Mouse (Mus musculus) layer of hippocampus, postnatal 14 days (tissue): ENCODE data around the gene Iars. TPM values are rescaled to one million over a fixed set of nuclear protein-coding genes. Genes with fewer than 3 reads are reported as not detected.

Experiments
- DNase-seq, 2 experiments: peaks; one replicate each; pipeline ENCODE4 v3.0.0; 2021 to 2022; ENCODE audit warnings: low spot score in 2 of 2, mixed read lengths in 1 of 2
- long read RNA-seq, 2 experiments: library from polyadenylated mRNA; stranded (forward); transcript quantifications; one replicate each; pipeline ENCODE4 v2.0.0; 2021
- total RNA-seq, 2 experiments: library from RNA; stranded (reverse); gene quantifications; 2 replicates each; pipeline ENCODE4 v1.2.3; 2021

Gene Iars
- total RNA-seq = 10 to 100 TPM; 63.7 to 66.7 TPM
- long read RNA-seq, experiment 1, full-length matches to known transcripts = 22 of 27 reads
- long read RNA-seq, experiment 1, partial matches to known transcripts = 2 of 27 reads
- long read RNA-seq, experiment 1, other reads (novel, unspliced or antisense) = 3 of 27 reads
- long read RNA-seq, experiment 2, full-length matches to known transcripts = 11 of 28 reads
- long read RNA-seq, experiment 2, partial matches to known transcripts = 12 of 28 reads
- long read RNA-seq, experiment 2, other reads (novel, unspliced or antisense) = 5 of 28 reads

GRCm38 (mm10) chr13:49681351-49682232 is at the start of gene Iars:
Gene Iars (plus strand): TSS chr13:49682100.
- DNase-seq = peak; percentile 99

GRCm38 (mm10) chr13:49639965-49640364 is 41.9 kb upstream of the Iars start:
- DNase-seq = no peak

- no peak for DNase-seq
Observed at GRCm38 (mm10) chr13:49642650-49643049, 39.2 kb upstream of the Iars start.

DNA sequence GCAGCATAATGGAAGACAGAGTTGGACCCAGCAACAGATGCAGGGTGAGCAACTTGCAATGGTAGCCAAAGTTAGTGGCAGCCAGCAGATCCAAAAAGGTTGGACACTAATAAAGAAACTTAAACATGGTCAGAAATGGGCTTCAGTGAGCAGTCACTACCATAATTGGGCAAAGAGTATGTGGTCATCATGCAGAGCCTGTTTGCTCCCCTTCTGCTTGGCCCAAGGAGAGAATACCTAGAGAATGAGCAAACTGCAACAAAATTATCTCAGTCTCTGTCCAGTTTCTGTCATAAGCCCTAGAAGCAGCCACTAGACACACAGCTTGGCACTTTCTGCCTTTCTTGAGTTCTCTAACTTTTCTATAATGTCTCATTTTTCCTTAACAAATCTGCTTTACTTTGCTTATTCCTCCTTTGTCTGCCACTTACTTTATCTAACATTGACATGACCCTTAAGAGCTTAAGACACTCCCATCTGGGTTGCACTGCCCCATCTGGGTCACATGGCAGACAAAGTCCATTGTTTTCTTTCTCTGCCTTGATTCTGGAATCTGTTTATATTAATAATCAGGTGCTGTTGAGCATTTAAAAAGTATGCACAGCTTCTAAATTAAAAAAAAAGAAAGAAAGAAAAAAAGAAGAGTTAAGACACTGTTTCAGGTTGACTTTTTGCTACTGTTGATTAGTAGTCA is 38.1 kb upstream of the Iars start:
- no peak for DNase-seq

DNA sequence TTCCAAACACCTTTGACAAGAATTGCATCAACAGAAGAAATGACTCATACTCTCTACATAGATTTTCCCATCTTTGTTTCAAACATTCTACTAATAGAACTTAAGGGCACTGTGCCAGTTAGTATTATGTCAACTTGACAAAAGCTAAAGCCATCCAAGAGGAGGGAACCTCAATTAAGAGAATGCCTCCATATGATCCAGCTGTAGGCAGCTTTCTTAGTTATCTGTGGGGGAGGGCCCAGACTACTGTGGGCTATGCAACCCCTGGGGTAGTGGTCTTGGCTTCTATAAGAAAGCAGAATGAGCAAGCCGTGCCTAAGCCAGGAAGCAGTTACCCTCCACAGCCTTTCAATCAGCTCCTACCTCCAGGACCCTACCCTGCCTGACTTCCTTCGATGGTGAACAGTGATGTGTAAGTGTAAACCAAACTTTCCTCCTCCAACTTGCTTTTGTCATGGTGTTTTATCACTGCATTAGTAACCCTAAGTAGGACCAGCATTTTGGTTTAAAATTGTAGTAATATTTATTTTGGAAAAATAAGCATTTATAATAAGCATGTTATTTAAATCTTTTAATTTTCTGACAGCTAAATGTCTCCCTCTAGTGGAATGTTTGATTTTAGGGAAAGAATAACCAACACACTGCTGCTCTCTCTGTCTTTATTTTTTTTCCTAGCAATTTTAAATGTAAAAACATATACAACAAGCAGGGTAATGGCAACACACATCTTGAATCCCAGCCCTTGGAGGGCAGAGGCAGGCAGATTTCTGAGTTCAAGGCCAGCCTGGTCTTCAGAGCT is 37.0 kb upstream of the Iars start:
- peak in 1 of 2 experiments; percentile 56 for DNase-seq

GRCm38 (mm10) chr13:49646019-49646418 is 35.9 kb upstream of the Iars start:
- DNase-seq = no peak

- no peak for DNase-seq
Observed at GRCm38 (mm10) chr13:49651136-49651535, 30.8 kb upstream of the Iars start.

- no peak for DNase-seq
Observed at GRCm38 (mm10) chr13:49651781-49652351, 30.0 kb upstream of the Iars start.

DNA sequence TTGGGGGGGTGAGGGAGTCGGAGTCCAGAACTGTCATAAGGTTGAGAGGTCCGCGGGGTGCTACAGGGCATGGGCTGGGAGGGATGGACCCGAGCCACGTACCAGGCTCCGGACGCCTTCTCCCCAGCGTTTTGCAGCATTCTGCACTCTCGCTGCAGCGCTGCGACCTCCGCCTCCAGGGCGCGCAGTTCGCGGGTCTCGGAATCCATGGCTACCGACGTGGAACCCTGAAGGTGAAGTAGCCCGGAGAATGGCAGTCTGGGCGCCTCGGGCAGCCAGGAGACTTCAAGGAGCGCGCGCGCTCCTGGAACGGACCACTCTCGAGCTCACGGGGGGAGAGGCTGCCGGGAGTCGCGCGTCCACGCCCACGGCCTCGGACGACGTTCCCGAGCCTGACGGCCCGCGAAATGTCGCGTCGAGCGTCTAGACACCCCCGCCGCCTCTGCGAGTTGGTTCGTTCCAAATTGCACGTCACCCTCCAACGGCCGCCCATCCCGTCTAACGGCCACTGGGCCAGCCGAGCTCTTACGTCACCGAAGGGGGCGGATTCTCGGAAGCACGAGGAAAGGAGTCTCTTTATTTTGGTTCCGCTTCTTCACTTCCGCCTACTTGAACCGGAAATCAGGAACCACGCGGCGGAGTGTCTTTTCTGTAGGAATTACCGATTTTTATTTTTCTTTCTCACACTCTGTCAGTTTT is 29.3 kb upstream of the Iars start, which contains the start of the genes Cenpp and Nol8:
Gene Cenpp (minus strand): TSS at position 305 of the 699 bp plus-strand sequence.
Gene Nol8 (plus strand): TSS at position 598 of the 699 bp plus-strand sequence.
- DNase-seq = peak; percentile 99 to 100

DNA sequence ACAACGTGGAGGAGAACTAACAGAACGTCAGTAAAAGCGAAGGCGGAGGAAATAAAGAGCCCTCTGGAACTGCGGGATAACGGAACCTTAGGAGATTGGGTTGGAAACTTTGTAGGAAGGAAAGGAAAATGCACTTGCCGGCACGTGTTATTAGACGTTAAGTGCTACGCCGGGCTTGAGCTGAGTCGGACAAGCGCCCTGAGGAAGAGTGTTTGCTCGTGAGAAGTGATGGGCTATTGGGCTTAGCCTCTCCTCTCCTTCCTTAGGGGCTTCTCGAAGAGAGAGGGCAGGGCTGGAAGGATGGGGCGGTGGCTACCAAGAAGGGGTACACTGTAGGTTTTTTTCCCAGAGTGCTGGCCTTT is 28.7 kb upstream of the Iars start:
- no peak for DNase-seq

DNA sequence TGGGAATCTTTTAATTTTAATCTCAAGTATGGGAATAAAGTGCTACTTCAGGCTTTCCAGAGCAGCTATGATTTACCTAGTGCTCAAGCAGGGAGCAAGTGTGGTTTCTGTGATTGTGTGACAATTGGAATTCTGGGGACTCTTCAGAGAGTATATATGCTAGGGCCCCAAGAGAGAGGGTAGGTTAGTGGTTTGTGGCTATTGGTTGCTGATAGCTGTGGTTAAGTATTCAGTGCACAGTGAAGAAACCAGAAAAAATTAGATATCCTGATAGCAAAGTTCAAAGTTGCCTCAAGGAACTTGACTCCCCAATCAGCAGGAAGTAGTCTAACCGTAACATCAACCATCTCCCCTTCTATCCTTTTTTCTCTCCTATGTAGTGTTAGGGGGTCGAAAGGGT is 4.1 kb upstream of the Iars start:
- no peak for DNase-seq

DNA sequence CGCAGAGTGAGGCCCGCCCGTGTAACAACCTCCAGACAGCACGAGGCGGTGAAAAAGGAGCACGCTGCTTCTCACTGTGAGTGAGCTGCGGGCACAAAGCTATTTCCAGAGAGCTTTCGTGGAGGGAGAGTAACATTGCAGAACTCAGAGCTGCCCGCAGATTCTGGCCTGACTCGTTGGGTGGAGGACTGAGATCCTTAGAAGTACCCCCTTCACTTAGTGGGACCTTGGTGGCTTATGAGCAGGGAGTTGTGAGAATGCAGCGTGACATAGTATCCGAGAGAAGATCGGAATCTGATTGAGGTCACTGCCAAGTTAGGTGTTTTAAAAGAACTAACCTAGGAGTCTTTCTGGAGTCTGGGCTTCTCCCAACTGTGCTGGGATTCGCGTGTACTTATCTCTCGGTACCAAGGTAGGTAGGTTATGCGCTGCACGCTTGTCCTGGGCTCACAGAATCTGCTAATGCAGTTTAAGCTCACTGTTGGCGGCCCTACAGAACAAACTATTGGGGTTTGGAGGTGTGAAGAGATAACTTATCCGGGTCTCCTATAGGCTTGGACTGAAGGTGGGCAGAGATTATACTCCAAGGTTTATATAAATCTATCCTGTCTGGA is 440 bp downstream of the Iars start:
- peak in 1 of 2 experiments; percentile 10 for DNase-seq

GRCm38 (mm10) chr13:49684266-49684665 is 2.4 kb downstream of the Iars start:
- no peak for DNase-seq

DNA sequence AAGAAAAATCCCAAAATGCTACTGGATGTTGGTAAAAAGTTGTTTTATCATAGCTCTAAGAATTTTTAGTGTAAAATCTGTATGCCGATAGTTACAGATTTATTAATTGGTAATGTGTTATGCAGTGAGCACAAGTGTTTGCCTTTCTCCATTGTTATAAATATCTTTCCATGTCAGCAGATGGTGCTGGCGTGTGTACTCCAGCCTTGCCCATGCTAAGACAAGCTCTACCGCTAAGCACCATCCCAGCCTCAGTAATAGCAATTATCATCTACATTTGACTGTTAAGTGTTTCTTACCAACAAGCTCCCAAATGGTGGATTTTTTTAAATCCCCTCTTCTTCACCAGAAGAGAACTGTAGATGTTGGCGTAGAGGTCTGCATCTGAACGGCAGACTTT is 9.2 kb downstream of the Iars start:
- DNase-seq = peak in 1 of 2 experiments; percentile 28

DNA sequence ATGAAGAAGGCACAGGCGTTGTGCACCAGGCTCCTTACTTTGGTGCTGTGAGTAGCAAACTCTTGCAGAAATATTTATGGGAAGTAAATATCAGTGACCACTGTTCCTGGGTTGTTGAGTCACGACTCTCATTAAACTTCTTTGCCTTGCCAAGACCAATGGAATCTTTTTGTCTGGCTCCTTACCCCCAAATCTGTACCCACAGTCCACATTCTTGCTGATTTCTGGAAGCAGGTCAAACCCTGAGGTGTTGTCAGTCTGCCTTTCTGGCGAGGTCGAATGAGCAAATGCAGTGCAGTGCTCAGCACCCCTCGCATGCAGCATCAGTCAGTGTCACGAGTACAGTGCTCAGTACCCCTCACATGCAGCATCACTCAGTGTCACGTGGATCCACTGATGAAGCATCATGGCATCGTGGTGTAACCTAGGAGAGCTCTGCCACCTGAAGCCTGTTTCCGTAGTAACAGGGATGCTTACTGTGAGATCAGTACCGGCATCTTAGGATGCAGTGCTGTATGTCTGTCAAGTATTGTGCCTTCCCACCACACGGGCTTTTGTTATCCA is 21.4 kb downstream of the Iars start:
- DNase-seq = no peak

DNA sequence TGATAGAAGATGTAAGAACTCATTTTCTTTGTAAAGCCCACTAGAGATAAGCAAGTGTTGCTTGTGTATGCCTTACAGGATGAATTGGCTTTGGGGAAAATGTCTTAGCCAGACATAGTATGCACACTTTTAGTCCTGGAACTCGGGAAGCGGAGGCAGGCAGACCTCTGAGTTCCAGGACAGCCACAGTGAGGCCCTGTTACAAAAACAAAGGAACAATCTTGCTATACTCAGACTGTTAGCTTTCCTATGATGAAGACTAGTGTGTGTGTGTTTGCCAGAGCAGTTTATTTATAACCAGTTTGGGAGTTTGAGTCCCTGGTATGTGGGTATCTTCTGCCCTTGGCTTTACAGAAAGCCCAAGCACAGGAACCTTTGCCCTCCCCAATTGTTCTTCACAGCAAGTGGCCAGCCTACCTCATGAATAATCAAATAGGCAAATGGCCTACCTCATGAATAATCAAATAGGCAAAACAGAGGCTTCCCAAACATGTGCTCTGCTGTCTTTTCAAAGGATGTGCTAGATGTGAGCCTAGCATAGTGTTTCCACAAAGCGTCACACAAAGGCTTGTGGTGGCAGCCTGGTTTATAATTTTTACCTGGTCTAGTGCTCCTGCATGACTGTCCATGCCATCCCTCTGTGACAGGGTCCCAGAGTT is 24.3 kb downstream of the Iars start:
- no peak for DNase-seq

- no peak for DNase-seq
Observed at GRCm38 (mm10) chr13:49708311-49708710, 26.4 kb downstream of the Iars start.

DNA sequence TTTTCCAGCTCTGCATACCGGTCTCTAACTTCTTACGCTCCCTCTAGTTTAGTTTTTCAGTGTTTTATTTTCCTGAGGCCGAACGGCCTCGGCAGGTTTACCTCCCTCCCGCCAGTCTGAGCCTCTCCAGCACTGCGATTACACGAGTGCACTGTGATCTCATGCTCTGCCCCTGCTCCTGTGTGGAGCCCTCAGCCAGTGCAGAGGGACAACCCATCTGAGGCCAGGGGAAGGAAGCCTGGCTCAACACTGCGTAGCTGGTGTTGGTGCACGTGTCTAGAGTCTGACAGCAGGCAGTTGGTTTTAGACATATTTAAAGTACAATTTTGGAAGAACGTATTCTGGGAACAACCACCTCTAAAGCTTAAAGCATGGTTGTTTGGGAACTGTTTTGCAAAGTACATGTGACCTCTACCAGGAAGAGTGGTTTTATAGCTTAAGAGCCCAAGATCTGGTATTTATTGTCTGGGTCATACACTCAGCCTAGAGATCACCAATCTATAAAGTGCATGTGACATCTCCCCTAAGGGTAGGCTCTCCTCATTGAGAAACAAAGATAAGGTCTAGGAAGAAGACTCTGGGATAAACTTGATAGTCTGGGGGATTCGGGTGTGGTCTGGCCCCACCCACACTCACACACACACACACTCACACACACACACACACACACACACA is 30.3 kb downstream of the Iars start:
- no peak for DNase-seq
